8 mouse cellular contexts compared by ENCODE assay signal in genomic region chr12:36670164-36670908, GRCm38 (mm10).
A peak's percentile ranks its signal among the peaks of the same experiment; 100 is the strongest.
DNase-seq lines count a peak whose midpoint lies in the region; ATAC-seq and TF ChIP-seq lines count a peak whose summit lies in the region.
"Had no signal": no experiment of that assay in that cellular context is flagged by ENCODE, and none has a peak within 500 bp of the region (broad histone marks: within the 10 kb centered on the region; RNA-seq: fewer than 3 reads in every experiment).

No protein-coding gene starts in this region.

- H3K4me2 ChIP-seq in kidney, embryonic 15.5 days, result no peak overlapping the region
- H3K4me2 ChIP-seq in forebrain, embryonic 13.5 days, result no peak overlapping the region
- no peak overlapping the region for H3K4me2 ChIP-seq in midbrain, embryonic 13.5 days (replicated peaks)

- DNase-seq in kidney, adult 9 months, result no peak
- DNase-seq in MEL (ENCODE audit: low read depth, low spot score), result peak; percentile 5
- no peak for DNase-seq in gastrocnemius, postnatal 14 days

- TF ChIP-seq RAD21 in MEL (IDR thresholded peaks at IDR 0.05; ENCODE audit: low read depth, low read length), result no peak

- H3K4me3 ChIP-seq in kidney, embryonic 15.5 days (replicated peaks), result no peak overlapping the region
- no peak overlapping the region for H3K4me3 ChIP-seq in MEL (ENCODE audit: control insufficient read depth in 1 of 2, insufficient read depth in 1 of 2, low read depth in 2 of 2, low read length in 2 of 2)
- no peak overlapping the region for H3K4me3 ChIP-seq in forebrain, embryonic 13.5 days
- H3K4me3 ChIP-seq in midbrain, embryonic 13.5 days (replicated peaks), result no peak overlapping the region

- TF ChIP-seq POLR2A in MEL (IDR thresholded peaks at IDR 0.05; ENCODE audit: control insufficient read depth in 1 of 2, insufficient read depth in 1 of 2, low read depth in 1 of 2, low read length in 2 of 2, poor library complexity in 1 of 2), result no peak

- intact Hi-C loops in gastrocnemius, postnatal 14 days (cut with DNase I; ENCODE audit: low total_unique reads), result loop anchor here (10.0 kb wide), 1 partner anchor 456 kb away; no protein-coding TSS in a partner anchor

- H3K9me3 ChIP-seq in kidney, embryonic 15.5 days (replicated peaks), result no peaks in the 10 kb centered on the region
- no peaks in the 10 kb centered on the region for H3K9me3 ChIP-seq in MEL (replicated peaks; ENCODE audit: insufficient read depth, low read length)
- no peaks in the 10 kb centered on the region for H3K9me3 ChIP-seq in forebrain, embryonic 13.5 days (replicated peaks)
- no peaks in the 10 kb centered on the region for H3K9me3 ChIP-seq in midbrain, embryonic 13.5 days

- no peak overlapping the region for H3K9ac ChIP-seq in kidney, embryonic 15.5 days
- no peak overlapping the region for H3K9ac ChIP-seq in MEL (ENCODE audit: control insufficient read depth, low read depth, low read length, poor library complexity, severe bottlenecking)
- H3K9ac ChIP-seq in forebrain, embryonic 13.5 days, result no peak overlapping the region
- no peak overlapping the region for H3K9ac ChIP-seq in midbrain, embryonic 13.5 days (replicated peaks)
- H3K9ac ChIP-seq: liver, embryonic 14.5 days had no signal

- no peaks in the 10 kb centered on the region for H3K36me3 ChIP-seq in kidney, embryonic 15.5 days
- no peaks in the 10 kb centered on the region for H3K36me3 ChIP-seq in MEL (ENCODE audit: control insufficient read depth in 1 of 2, insufficient read depth in 2 of 2, low read length in 2 of 2)
- no peaks in the 10 kb centered on the region for H3K36me3 ChIP-seq in forebrain, embryonic 13.5 days (ENCODE audit: poor library complexity, severe bottlenecking)
- no peaks in the 10 kb centered on the region for H3K36me3 ChIP-seq in midbrain, embryonic 13.5 days

- H3K27me3 ChIP-seq in kidney, embryonic 15.5 days, result no peaks in the 10 kb centered on the region
- no peaks in the 10 kb centered on the region for H3K27me3 ChIP-seq in MEL (ENCODE audit: control insufficient read depth in 1 of 2, insufficient read depth in 2 of 2, low read length in 2 of 2)
- H3K27me3 ChIP-seq in forebrain, embryonic 13.5 days, result no peaks in the 10 kb centered on the region
- no peaks in the 10 kb centered on the region for H3K27me3 ChIP-seq in midbrain, embryonic 13.5 days

- peak overlapping the region; percentile 55; the same call in 1 of the 2 replicates for H3K27ac ChIP-seq in kidney, embryonic 15.5 days
- no peak overlapping the region for H3K27ac ChIP-seq in MEL (ENCODE audit: control insufficient read depth, low read depth, low read length)
- no peak overlapping the region for H3K27ac ChIP-seq in forebrain, embryonic 13.5 days
- no peak overlapping the region for H3K27ac ChIP-seq in midbrain, embryonic 13.5 days
- H3K27ac ChIP-seq: liver, embryonic 14.5 days had no signal

- TF ChIP-seq EP300 in MEL (IDR thresholded peaks at IDR 0.05; ENCODE audit: low read depth in 1 of 2, low read length in 2 of 2), result no peak

- ATAC-seq in kidney, embryonic 15.5 days (replicated peaks; ENCODE audit: low FRiP score), result peak; percentile 77
- peak; percentile 54; the same call in 1 of the 2 replicates for ATAC-seq in forebrain, embryonic 13.5 days
- ATAC-seq in midbrain, embryonic 13.5 days, result peak; percentile 55
- no peak for ATAC-seq in CD4-positive, CD25-positive, alpha-beta regulatory T cell, adult 4 months

- 76% methylated on average over 5 of the region's 5 CpGs for WGBS in kidney, embryonic 15.5 days
- 74% methylated on average over 5 of the region's 5 CpGs for WGBS in forebrain, embryonic 13.5 days
- WGBS in midbrain, embryonic 13.5 days, result 80% methylated on average over 5 of the region's 5 CpGs

- TF ChIP-seq CTCF in MEL (IDR thresholded peaks at IDR 0.05 in 2 of 3, conservative IDR thresholded peaks at IDR 0.05 in 1 of 3; ENCODE audit: control insufficient read depth in 1 of 3, insufficient read depth in 1 of 3, low read depth in 2 of 3, low read length in 3 of 3, poor library complexity in 1 of 3, severe bottlenecking in 1 of 3), result no peak

- no peaks in the 10 kb centered on the region for H3K79me2 ChIP-seq in MEL (ENCODE audit: control insufficient read depth, insufficient read depth, low read length, poor library complexity)

- peaks cover 10% of the 10 kb centered on the region for H3K4me1 ChIP-seq in kidney, embryonic 15.5 days
- H3K4me1 ChIP-seq in MEL (ENCODE audit: control insufficient read depth in 1 of 2, insufficient read depth in 2 of 2, low read length in 2 of 2), result no peaks in the 10 kb centered on the region
- H3K4me1 ChIP-seq in forebrain, embryonic 13.5 days, result 0 out of 2 replicates have a peak, but pooled peaks cover 5% of the 10 kb centered on the region
- H3K4me1 ChIP-seq in midbrain, embryonic 13.5 days (replicated peaks), result peaks cover 11% of the 10 kb centered on the region

TF ChIP-seq in MEL, 35 proteins besides CTCF, POLR2A, EP300 and RAD21:
- no peak for TF ChIP-seq CHD1 (IDR thresholded peaks at IDR 0.05; ENCODE audit: low read depth, low read length)
- no peak for TF ChIP-seq POLR2AphosphoS2 (IDR thresholded peaks at IDR 0.05; ENCODE audit: low read length)
- no peak for TF ChIP-seq ELF1 (IDR thresholded peaks at IDR 0.05; ENCODE audit: low read depth, low read length)
- no peak for TF ChIP-seq TAL1 (IDR thresholded peaks at IDR 0.05; ENCODE audit: low read length)
- TF ChIP-seq MAZ (IDR thresholded peaks at IDR 0.05; ENCODE audit: low read depth, low read length), result no peak
- no peak for TF ChIP-seq GATA1 (IDR thresholded peaks at IDR 0.05; ENCODE audit: low read depth, low read length)
- TF ChIP-seq BHLHE40 (IDR thresholded peaks at IDR 0.05; ENCODE audit: borderline replicate concordance, low read depth, low read length), result no peak
- no peak for TF ChIP-seq TCF12 (IDR thresholded peaks at IDR 0.05; ENCODE audit: low read depth, low read length)
- no peak for TF ChIP-seq TBP (IDR thresholded peaks at IDR 0.05; ENCODE audit: low read depth, low read length)
- TF ChIP-seq ZMIZ1 (IDR thresholded peaks at IDR 0.05; ENCODE audit: low read depth, low read length), result no peak
- no peak for TF ChIP-seq KAT2A (conservative IDR thresholded peaks at IDR 0.05; ENCODE audit: low read depth, low read length)
- TF ChIP-seq JUND (IDR thresholded peaks at IDR 0.05; ENCODE audit: low read depth, low read length), result no peak
